Mouse (Mus musculus): ENCODE results near the gene Eef1akmt3. TPM values are rescaled to one million over a fixed set of nuclear protein-coding genes. Genes with fewer than 3 reads are reported as not detected.

The Eef1akmt3 gene
- polyA plus RNA-seq, 1 experiment from 2014 or later, result 0.14 TPM

- Histone ChIP-seq H3K27me3 (replicated peaks) (no peaks in the 10 kb centered on the region), H3K4me2 (peak within 1 kb of the TSS; percentile 83), H3K4me1 (replicated peaks) (peaks cover 10% of the 10 kb centered on the region; the same call in 1 of the 2 replicates), H3K36me3 (peaks cover 33% of the 10 kb centered on the region), H3K9ac (peak within 1 kb of the TSS; percentile 87), H3K27ac (ENCODE audit: poor library complexity, severe bottlenecking) (peak within 1 kb of the TSS; percentile 68), H3K9me3 (replicated peaks) (no peaks in the 10 kb centered on the region), H3K4me3 (peak within 1 kb of the TSS; percentile 85)
- peak; percentile 87 for ATAC-seq (ENCODE audit: insufficient number of reproducible peaks, low FRiP score)
- WGBS, result 5% methylated on average over 56 of the region's 56 CpGs
Measured at GRCm38 (mm10) chr10:127030336-127031296, 10.7 kb downstream of the Eef1akmt3 start, which contains the start of gene Tsfm. TSS of gene Tsfm (minus strand) at chr10:127030840.

GRCm38 (mm10) chr10:127018422-127018821, 22.9 kb downstream of the Eef1akmt3 start:
- Histone ChIP-seq H3K27ac (ENCODE audit: poor library complexity, severe bottlenecking) (no peak overlapping the region), H3K4me3 (no peak overlapping the region), H3K27me3 (replicated peaks) (no peaks in the 10 kb centered on the region), H3K36me3 (peaks cover 32% of the 10 kb centered on the region), H3K4me1 (replicated peaks) (no peaks in the 10 kb centered on the region), H3K9ac (no peak overlapping the region), H3K9me3 (replicated peaks) (no peaks in the 10 kb centered on the region), H3K4me2 (no peak overlapping the region)
- 74% methylated on average over 16 of the region's 16 CpGs for WGBS
- ATAC-seq (ENCODE audit: insufficient number of reproducible peaks, low FRiP score), result no peak

DNA sequence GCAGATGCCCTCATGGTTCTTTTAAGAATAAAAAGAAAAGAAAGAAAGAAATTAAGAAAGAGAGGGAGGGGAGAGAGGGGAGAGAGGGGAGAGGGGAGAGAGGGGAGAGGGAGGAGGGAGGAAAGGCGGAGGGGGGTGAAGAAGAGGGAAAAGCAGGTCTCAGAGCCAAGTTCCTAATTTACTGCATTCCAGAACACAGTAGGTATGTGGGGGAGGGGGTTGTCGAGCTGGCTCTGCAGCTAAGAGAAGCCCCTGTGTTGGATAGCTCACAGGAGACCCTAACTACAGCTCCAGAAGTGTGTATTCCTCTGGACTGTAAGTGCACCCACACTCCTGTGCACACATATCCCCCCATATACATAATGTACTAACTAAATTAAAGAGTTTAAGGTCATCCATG, 24.2 kb downstream of the Eef1akmt3 start:
- no peak overlapping the region for H3K9ac ChIP-seq
- ATAC-seq (ENCODE audit: insufficient number of reproducible peaks, low FRiP score), result no peak
- WGBS, result 22% methylated on average over 2 of the region's 2 CpGs

GRCm38 (mm10) chr10:127016488-127016887, 24.8 kb downstream of the Eef1akmt3 start:
- Histone ChIP-seq H3K9me3 (replicated peaks) (no peaks in the 10 kb centered on the region), H3K27ac (ENCODE audit: poor library complexity, severe bottlenecking) (no peak overlapping the region), H3K36me3 (peaks cover 20% of the 10 kb centered on the region; the same call in 1 of the 2 replicates), H3K4me2 (no peak overlapping the region), H3K27me3 (replicated peaks) (no peaks in the 10 kb centered on the region), H3K9ac (no peak overlapping the region), H3K4me1 (replicated peaks) (no peaks in the 10 kb centered on the region), H3K4me3 (no peak overlapping the region)
- ATAC-seq (ENCODE audit: insufficient number of reproducible peaks, low FRiP score), result no peak
- WGBS, result 53% methylated on average over 5 of the region's 5 CpGs

More for the DNA sequence above, 24.2 kb downstream of the Eef1akmt3 start:
- no peak overlapping the region for H3K4me3 ChIP-seq
- no peaks in the 10 kb centered on the region for H3K4me1 ChIP-seq (replicated peaks)
- H3K27ac ChIP-seq (ENCODE audit: poor library complexity, severe bottlenecking), result no peak overlapping the region
- no peaks in the 10 kb centered on the region for H3K27me3 ChIP-seq (replicated peaks)
- H3K36me3 ChIP-seq, result peaks cover 24% of the 10 kb centered on the region; the same call in 1 of the 2 replicates
- H3K4me2 ChIP-seq, result no peak overlapping the region
- no peaks in the 10 kb centered on the region for H3K9me3 ChIP-seq (replicated peaks)

- WGBS, result 79% methylated on average over 7 of the region's 7 CpGs
- Histone ChIP-seq H3K36me3 (peaks cover 14% of the 10 kb centered on the region), H3K9ac (no peak overlapping the region), H3K9me3 (replicated peaks) (no peaks in the 10 kb centered on the region), H3K27ac (ENCODE audit: poor library complexity, severe bottlenecking) (no peak overlapping the region), H3K4me3 (no peak overlapping the region), H3K27me3 (replicated peaks) (no peaks in the 10 kb centered on the region; the same call in 1 of the 2 replicates), H3K4me2 (no peak overlapping the region), H3K4me1 (replicated peaks) (no peaks in the 10 kb centered on the region)
- no peak for ATAC-seq (ENCODE audit: insufficient number of reproducible peaks, low FRiP score)
Measured at GRCm38 (mm10) chr10:127003806-127004205, 37.5 kb downstream of the Eef1akmt3 start.

DNA sequence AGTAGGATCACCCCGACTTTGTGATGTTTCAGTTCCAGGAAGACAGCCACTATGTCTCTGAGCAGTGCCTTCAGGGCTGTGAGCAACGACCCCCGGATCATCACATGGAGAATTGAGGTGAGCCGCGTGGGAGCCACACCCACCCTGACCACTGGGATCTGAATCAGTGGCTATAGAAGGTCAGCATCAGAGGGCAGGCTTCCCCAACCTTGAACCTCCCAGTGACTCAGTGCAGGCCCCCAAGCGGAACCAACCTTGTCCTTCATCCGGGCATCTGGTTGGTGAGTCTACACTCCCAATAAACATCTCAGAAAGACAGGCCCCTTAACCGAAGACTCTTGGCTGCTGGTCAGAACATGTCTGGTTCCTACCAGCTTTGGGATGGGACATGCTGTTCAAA, 38.0 kb downstream of the Eef1akmt3 start:
- H3K4me2 ChIP-seq, result no peak overlapping the region
- no peak for ATAC-seq (ENCODE audit: insufficient number of reproducible peaks, low FRiP score)
- no peak overlapping the region for H3K27ac ChIP-seq (ENCODE audit: poor library complexity, severe bottlenecking)
- peaks cover 19% of the 10 kb centered on the region for H3K36me3 ChIP-seq
- H3K4me3 ChIP-seq, result no peak overlapping the region
- no peaks in the 10 kb centered on the region for H3K4me1 ChIP-seq (replicated peaks)
- no peaks in the 10 kb centered on the region; the same call in 1 of the 2 replicates for H3K27me3 ChIP-seq (replicated peaks)
- WGBS, result 81% methylated on average over 8 of the region's 8 CpGs
- no peak overlapping the region for H3K9ac ChIP-seq
- H3K9me3 ChIP-seq (replicated peaks), result no peaks in the 10 kb centered on the region

DNA sequence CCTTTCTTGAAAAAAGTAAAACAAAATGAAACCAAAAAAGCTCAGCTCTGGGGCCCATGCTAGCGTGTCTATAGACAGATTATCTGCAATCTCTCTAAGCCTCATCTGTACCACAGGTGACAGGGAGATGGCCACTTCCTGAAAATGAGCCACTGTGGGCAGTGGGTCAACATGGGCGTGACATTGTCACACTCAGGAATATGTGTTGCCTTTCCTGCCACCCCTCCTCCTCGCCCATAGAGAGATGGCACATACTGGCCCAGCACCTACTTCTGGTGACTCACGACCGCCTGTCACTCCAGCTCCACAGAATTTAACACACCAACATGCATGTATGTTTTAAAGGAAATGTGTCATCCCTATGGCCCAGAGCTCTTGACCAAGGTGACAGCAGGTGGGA, 38.5 kb downstream of the Eef1akmt3 start:
- 86% methylated on average over 5 of the region's 5 CpGs for WGBS
- ATAC-seq (ENCODE audit: insufficient number of reproducible peaks, low FRiP score), result no peak
- Histone ChIP-seq H3K27me3 (replicated peaks) (no peaks in the 10 kb centered on the region; the same call in 1 of the 2 replicates), H3K36me3 (peaks cover 25% of the 10 kb centered on the region), H3K27ac (ENCODE audit: poor library complexity, severe bottlenecking) (no peak overlapping the region), H3K4me1 (replicated peaks) (no peaks in the 10 kb centered on the region), H3K9me3 (replicated peaks) (no peaks in the 10 kb centered on the region), H3K9ac (no peak overlapping the region), H3K4me2 (no peak overlapping the region), H3K4me3 (no peak overlapping the region)

- Histone ChIP-seq H3K36me3 (peaks cover 32% of the 10 kb centered on the region), H3K9ac (no peak overlapping the region), H3K27me3 (replicated peaks) (no peaks in the 10 kb centered on the region; the same call in 1 of the 2 replicates), H3K4me3 (no peak overlapping the region), H3K4me1 (replicated peaks) (peaks cover 6% of the 10 kb centered on the region; the same call in 1 of the 2 replicates), H3K27ac (ENCODE audit: poor library complexity, severe bottlenecking) (no peak overlapping the region), H3K4me2 (no peak overlapping the region), H3K9me3 (replicated peaks) (no peaks in the 10 kb centered on the region)
- WGBS, result 81% methylated on average over 1 of the region's 1 CpGs
- no peak for ATAC-seq (ENCODE audit: insufficient number of reproducible peaks, low FRiP score)
Measured at GRCm38 (mm10) chr10:127002056-127002455, 39.3 kb downstream of the Eef1akmt3 start.

- Histone ChIP-seq H3K4me2 (no peak overlapping the region), H3K4me3 (no peak overlapping the region), H3K4me1 (replicated peaks) (peaks cover 6% of the 10 kb centered on the region; the same call in 1 of the 2 replicates), H3K27me3 (replicated peaks) (no peaks in the 10 kb centered on the region; the same call in 1 of the 2 replicates), H3K27ac (ENCODE audit: poor library complexity, severe bottlenecking) (no peak overlapping the region), H3K9ac (no peak overlapping the region), H3K9me3 (replicated peaks) (no peaks in the 10 kb centered on the region), H3K36me3 (peaks cover 32% of the 10 kb centered on the region)
- ATAC-seq (ENCODE audit: insufficient number of reproducible peaks, low FRiP score), result no peak
- WGBS, result 78% methylated on average over 9 of the region's 9 CpGs
Measured at GRCm38 (mm10) chr10:127001297-127001696, 40.0 kb downstream of the Eef1akmt3 start.

DNA sequence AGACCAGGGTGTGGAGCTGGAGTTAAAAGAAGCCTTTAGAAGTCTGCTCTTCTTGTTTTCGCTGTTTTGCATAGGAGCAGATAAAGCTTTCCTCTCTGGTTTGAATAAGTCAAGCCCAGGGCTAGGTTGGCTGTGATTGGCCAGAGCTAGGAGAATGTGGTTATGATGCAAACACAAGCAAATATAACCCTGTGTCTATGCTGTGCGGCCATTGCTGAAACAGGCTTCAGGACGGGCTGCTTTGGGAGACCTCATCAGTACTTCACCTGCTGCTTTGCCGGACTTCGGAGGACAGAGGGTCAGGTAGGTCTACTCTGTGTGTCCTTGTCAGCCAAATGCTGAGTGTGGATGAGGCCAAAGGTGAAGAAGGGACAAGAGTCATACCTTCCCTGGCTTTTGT, 40.8 kb downstream of the Eef1akmt3 start, which contains the start of gene Avil:
Avil (plus strand) TSS at position 181 of the 400 bp plus-strand sequence.
- H3K4me1 ChIP-seq (replicated peaks), result peaks cover 6% of the 10 kb centered on the region; the same call in 1 of the 2 replicates
- no peak within 1 kb of the TSS for H3K27ac ChIP-seq (ENCODE audit: poor library complexity, severe bottlenecking)
- H3K4me2 ChIP-seq, result no peak within 1 kb of the TSS
- H3K9me3 ChIP-seq (replicated peaks), result no peaks in the 10 kb centered on the region
- WGBS, result 92% methylated on average over 5 of the region's 5 CpGs
- no peak within 1 kb of the TSS for H3K4me3 ChIP-seq
- no peak within 1 kb of the TSS for H3K9ac ChIP-seq
- ATAC-seq (ENCODE audit: insufficient number of reproducible peaks, low FRiP score), result no peak
- no peaks in the 10 kb centered on the region for H3K27me3 ChIP-seq (replicated peaks)
- H3K36me3 ChIP-seq, result peaks cover 39% of the 10 kb centered on the region
